Mouse (Mus musculus) spleen, adult 2 months (tissue): Measurements from ENCODE around the gene Apeh.

Source experiments
- CTCF ChIP-seq: fragments of 200-500 bp; IDR thresholded peaks from 2 replicates; pipeline ENCODE4 v1.5.1; 2011; ENCODE audit warnings: mild to moderate bottlenecking, inconsistent platforms; ENCODE audit not compliant: insufficient read depth, insufficient read length, insufficient replicate concordance; ENCODE audit errors: extremely low read depth
- POLR2A ChIP-seq: fragments of 200-500 bp; IDR thresholded peaks from 2 replicates; pipeline ENCODE4 v1.6.1; 2011; ENCODE audit warnings: low read depth, low read length, inconsistent platforms

- TF ChIP-seq CTCF (no peak), POLR2A (no peak)
Observed at GRCm38 (mm10) chr9:108062142-108062541, 32.3 kb downstream of the Apeh start.
